Mouse (Mus musculus) mesoderm, embryonic 11.5 days (tissue): ENCODE data around the gene Dusp6.
"Not testable (repeated sequence)": the region's sequence is repeated elsewhere in the genome, so short reads cannot be mapped to it uniquely, and the experiment has no call there.

Experiments
- DNase-seq: peaks from one replicate; pipeline ENCODE4 v3.0.0-alpha.2; 2012; ENCODE audit warnings: low read depth, low spot score

Gene Dusp6

GRCm38 (mm10) chr10:99262867-99263379 lies at the start of gene Dusp6:
Gene Dusp6, plus strand, starts transcription at chr10:99263231.
- DNase-seq, result peak; percentile 98

GRCm38 (mm10) chr10:99214421-99215299 lies 48.4 kb upstream of the Dusp6 start:
- DNase-seq, result no peak

GRCm38 (mm10) chr10:99216570-99216969 lies 46.5 kb upstream of the Dusp6 start:
- DNase-seq, result not testable (repeated sequence)

- DNase-seq, result no peak
Observed at GRCm38 (mm10) chr10:99221540-99221939, 41.5 kb upstream of the Dusp6 start.

- no peak for DNase-seq
Observed at GRCm38 (mm10) chr10:99222726-99223125, 40.3 kb upstream of the Dusp6 start.

GRCm38 (mm10) chr10:99224218-99224617 lies 38.8 kb upstream of the Dusp6 start:
- no peak for DNase-seq

- DNase-seq, result no peak
Observed at GRCm38 (mm10) chr10:99226782-99227181, 36.2 kb upstream of the Dusp6 start.

- DNase-seq, result peak; percentile 54
Observed at GRCm38 (mm10) chr10:99227968-99228864, 34.8 kb upstream of the Dusp6 start.

GRCm38 (mm10) chr10:99229031-99229684 lies 33.9 kb upstream of the Dusp6 start:
- DNase-seq, result peak; percentile 86

GRCm38 (mm10) chr10:99232518-99233227 lies 30.4 kb upstream of the Dusp6 start:
- DNase-seq, result no peak

GRCm38 (mm10) chr10:99234336-99234735 lies 28.7 kb upstream of the Dusp6 start:
- DNase-seq, result no peak

- no peak for DNase-seq
Observed at GRCm38 (mm10) chr10:99235081-99235480, 27.9 kb upstream of the Dusp6 start.

GRCm38 (mm10) chr10:99237205-99237832 lies 25.7 kb upstream of the Dusp6 start:
- no peak for DNase-seq

- DNase-seq, result no peak
Observed at GRCm38 (mm10) chr10:99238537-99238936, 24.5 kb upstream of the Dusp6 start.

GRCm38 (mm10) chr10:99241284-99241828 lies 21.7 kb upstream of the Dusp6 start:
- DNase-seq, result no peak

GRCm38 (mm10) chr10:99241829-99242711 lies 21.0 kb upstream of the Dusp6 start:
- DNase-seq, result peak; percentile 59

- no peak for DNase-seq
Observed at GRCm38 (mm10) chr10:99242721-99243120, 20.3 kb upstream of the Dusp6 start.

- no peak for DNase-seq
Observed at GRCm38 (mm10) chr10:99243907-99244489, 19.0 kb upstream of the Dusp6 start.
